Mouse (Mus musculus): Measurements from ENCODE around the gene 1700001L19Rik. TPM values are rescaled to one million over a fixed set of nuclear protein-coding genes. Genes with fewer than 3 reads are reported as not detected.

Gene 1700001L19Rik
- total and polyA plus RNA-seq, 3 experiments = not detected

GRCm38 (mm10) chr13:68585441-68585840, 11.8 kb upstream of the 1700001L19Rik start:
- Histone ChIP-seq H3K4me3 (replicated peaks in 1 of 3; ENCODE audit: low read depth in 2 of 3, low read length in 2 of 3, poor library complexity in 1 of 3) (no peak overlapping the region), H3K79me2 (replicated peaks; ENCODE audit: control insufficient read depth, extremely low read depth, insufficient read depth, poor library complexity, severe bottlenecking) (peaks cover 30% of the 10 kb centered on the region), H3K9ac (ENCODE audit: insufficient read depth, low read depth) (no peak overlapping the region), H3K36me3 (replicated peaks in 1 of 2; ENCODE audit: control insufficient read depth in 1 of 2, insufficient read depth in 1 of 2, low read length in 1 of 2) (peaks cover 58 to 70% of the 10 kb centered on the region in 2 experiments), H3K4me2 (ENCODE audit: insufficient read depth, low read depth, poor library complexity, severe bottlenecking) (no peak overlapping the region), H3K27ac (ENCODE audit: insufficient read depth, low read depth) (no peak overlapping the region), H3K4me1 (ENCODE audit: control insufficient read depth in 1 of 2, insufficient read depth in 2 of 2) (peaks cover 3 to 62% of the 10 kb centered on the region in 2 experiments; a peak in 3 of 4 replicates), H3K27me3 (replicated peaks) (no peaks in the 10 kb centered on the region), H3K9me3 (replicated peaks; ENCODE audit: low read length) (no peaks in the 10 kb centered on the region)
- in situ Hi-C loops (cut with MboI; ENCODE audit: low pct_ligation_motif_present, low pct_unique_long_range_greater_than_20kb, low sequenced_read_pairs) (loop anchor here (10.0 to 25.0 kb wide), 2 partner anchors 869 to 1227 kb away; partner anchors contain the start of gene Med10), dilution Hi-C loops (cut with MboI; ENCODE audit: extremely low pct_ligation_motif_present, extremely low pct_unique_long_range_greater_than_20kb, low sequenced_read_pairs) (no loop called here)
- DNase-seq (ENCODE audit: extremely low read depth) = no peak
- no peak for TF ChIP-seq USF1 (IDR thresholded peaks at IDR 0.05; ENCODE audit: low read depth, low read length)
- no peak for TF ChIP-seq ZC3H11A (IDR thresholded peaks at IDR 0.05; ENCODE audit: low read depth, low read length)
- no peak for TF ChIP-seq NELFE (IDR thresholded peaks at IDR 0.05; ENCODE audit: low read depth, low read length)
- TF ChIP-seq TBP (conservative IDR thresholded peaks at IDR 0.05; ENCODE audit: low read depth, low read length) = no peak
- TF ChIP-seq E2F4 (IDR thresholded peaks at IDR 0.05; ENCODE audit: insufficient replicate concordance, low read depth, low read length) = no peak
- no peak for TF ChIP-seq MXI1 (IDR thresholded peaks at IDR 0.05; ENCODE audit: low read depth, low read length)
- no peak for TF ChIP-seq POLR2A (IDR thresholded peaks at IDR 0.05; ENCODE audit: low read depth, low read length)
- no peak for TF ChIP-seq TCF12 (IDR thresholded peaks at IDR 0.05; ENCODE audit: low read depth, low read length)
- no peak for TF ChIP-seq PAX5 (IDR thresholded peaks at IDR 0.05; ENCODE audit: low read length)

- no peaks in the 10 kb centered on the region for H3K9me3 ChIP-seq (replicated peaks; ENCODE audit: low read length)
- H3K79me2 ChIP-seq (replicated peaks; ENCODE audit: control insufficient read depth, extremely low read depth, insufficient read depth, poor library complexity, severe bottlenecking) = peaks cover 9% of the 10 kb centered on the region; the same call in 1 of the 2 replicates
- H3K4me1 ChIP-seq (ENCODE audit: control insufficient read depth in 1 of 2, insufficient read depth in 2 of 2) = peaks cover 3 to 65% of the 10 kb centered on the region in 2 experiments; a peak in 3 of 4 replicates
- DNase-seq (ENCODE audit: extremely low read depth) = no peak
- no peak for TF ChIP-seq POLR2A (IDR thresholded peaks at IDR 0.05; ENCODE audit: low read depth, low read length)
- no peak for TF ChIP-seq MAZ (IDR thresholded peaks at IDR 0.05; ENCODE audit: low read depth, low read length)
- no peak for TF ChIP-seq UBTF (IDR thresholded peaks at IDR 0.05; ENCODE audit: low read depth, low read length)
- TF ChIP-seq TBP (conservative IDR thresholded peaks at IDR 0.05; ENCODE audit: low read depth, low read length) = no peak
- TF ChIP-seq GABPA (IDR thresholded peaks at IDR 0.05; ENCODE audit: insufficient replicate concordance, low read depth, low read length) = no peak
- no peak for TF ChIP-seq ZMIZ1 (IDR thresholded peaks at IDR 0.05; ENCODE audit: low read depth, low read length)
- TF ChIP-seq NRF1 (IDR thresholded peaks at IDR 0.05; ENCODE audit: low read depth, low read length) = no peak
- no peak for TF ChIP-seq BHLHE40 (IDR thresholded peaks at IDR 0.05; ENCODE audit: low read depth, low read length)
- H3K4me2 ChIP-seq (ENCODE audit: insufficient read depth, low read depth, poor library complexity, severe bottlenecking) = no peak overlapping the region
- H3K4me3 ChIP-seq (replicated peaks in 1 of 3; ENCODE audit: low read depth in 2 of 3, low read length in 2 of 3, poor library complexity in 1 of 3) = no peak overlapping the region
- H3K27me3 ChIP-seq (replicated peaks) = no peaks in the 10 kb centered on the region
- dilution Hi-C loops (cut with MboI; ENCODE audit: extremely low pct_ligation_motif_present, extremely low pct_unique_long_range_greater_than_20kb, low sequenced_read_pairs) = no loop called here
- peaks cover 82 to 99% of the 10 kb centered on the region in 2 experiments for H3K36me3 ChIP-seq (replicated peaks in 1 of 2; ENCODE audit: control insufficient read depth in 1 of 2, insufficient read depth in 1 of 2, low read length in 1 of 2)
- H3K27ac ChIP-seq (ENCODE audit: insufficient read depth, low read depth) = no peak overlapping the region
- in situ Hi-C loops (cut with MboI; ENCODE audit: low pct_ligation_motif_present, low pct_unique_long_range_greater_than_20kb, low sequenced_read_pairs) = loop anchor here (10.0 to 25.0 kb wide), 2 partner anchors 866 to 1224 kb away; partner anchors contain the start of gene Med10
- H3K9ac ChIP-seq (ENCODE audit: insufficient read depth, low read depth) = no peak overlapping the region
These were observed 8.9 kb upstream of the 1700001L19Rik start for GRCm38 (mm10) chr13:68588352-68588751.

Measured in CH12.LX (cell line).